Mouse (Mus musculus): Measurements from ENCODE around the gene Slc39a11. TPM values are rescaled to one million over a fixed set of nuclear protein-coding genes. Genes with fewer than 3 reads are reported as not detected.

Slc39a11 gene
- polyA plus RNA-seq, 1 experiment: 16.9 TPM

GRCm38 (mm10) chr11:113271857-113272256 lies 378.0 kb downstream of the Slc39a11 start:
- Histone ChIP-seq H3K4me1 (ENCODE audit: control insufficient read depth, insufficient read depth, low read length) (no peaks in the 10 kb centered on the region), H3K4me3 (replicated peaks; ENCODE audit: extremely low read depth, low read depth, low read length) (no peak overlapping the region)
- WGBS: 52% methylated on average over 6 of the region's 6 CpGs
- peak; percentile 11 for DNase-seq
- TF ChIP-seq CTCF (IDR thresholded peaks at IDR 0.05; ENCODE audit: insufficient read depth, low read length) (no peak), POLR2A (IDR thresholded peaks at IDR 0.05; ENCODE audit: borderline replicate concordance, extremely low read depth, low read depth, low read length) (no peak)

DNA sequence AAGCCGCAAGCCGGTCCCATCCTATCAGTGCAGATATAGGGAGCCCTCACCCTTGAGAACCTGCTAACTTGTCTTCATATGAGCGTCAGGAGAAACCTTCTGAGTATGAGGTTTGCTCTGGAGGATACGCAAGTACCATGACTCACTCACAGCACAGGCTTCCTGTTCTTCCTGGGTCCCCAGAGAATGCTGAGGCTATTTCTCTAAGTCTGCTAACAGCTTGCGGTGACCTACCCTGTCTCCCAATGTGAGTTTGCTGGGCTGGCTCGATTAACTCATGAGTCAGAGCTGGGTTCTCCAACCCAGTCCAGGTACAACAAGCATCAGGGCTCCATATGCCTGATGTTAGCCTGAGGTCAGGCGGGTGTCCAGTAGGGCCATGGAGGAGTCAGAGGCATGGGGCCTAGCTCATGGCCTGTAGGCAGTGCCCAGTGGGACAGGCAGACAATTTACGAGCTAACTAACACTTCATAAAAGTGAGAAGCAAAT lies 381.0 kb downstream of the Slc39a11 start:
- H3K4me3 ChIP-seq (replicated peaks; ENCODE audit: extremely low read depth, low read depth, low read length): no peak overlapping the region
- TF ChIP-seq POLR2A (IDR thresholded peaks at IDR 0.05; ENCODE audit: borderline replicate concordance, extremely low read depth, low read depth, low read length) (no peak), CTCF (IDR thresholded peaks at IDR 0.05; ENCODE audit: insufficient read depth, low read length) (no peak)
- H3K4me1 ChIP-seq (ENCODE audit: control insufficient read depth, insufficient read depth, low read length): no peaks in the 10 kb centered on the region
- 88% methylated on average over 8 of the region's 8 CpGs for WGBS
- no peak for DNase-seq

- no peaks in the 10 kb centered on the region for H3K4me1 ChIP-seq (ENCODE audit: control insufficient read depth, insufficient read depth, low read length)
- no peak for TF ChIP-seq CTCF (IDR thresholded peaks at IDR 0.05; ENCODE audit: insufficient read depth, low read length)
- TF ChIP-seq POLR2A (IDR thresholded peaks at IDR 0.05; ENCODE audit: borderline replicate concordance, extremely low read depth, low read depth, low read length): no peak
- no peak for DNase-seq
- WGBS: 71% methylated on average over 17 of the region's 17 CpGs
- no peak overlapping the region for H3K4me3 ChIP-seq (replicated peaks; ENCODE audit: extremely low read depth, low read depth, low read length)
These were observed 382.2 kb downstream of the Slc39a11 start for GRCm38 (mm10) chr11:113267516-113268230.

DNA sequence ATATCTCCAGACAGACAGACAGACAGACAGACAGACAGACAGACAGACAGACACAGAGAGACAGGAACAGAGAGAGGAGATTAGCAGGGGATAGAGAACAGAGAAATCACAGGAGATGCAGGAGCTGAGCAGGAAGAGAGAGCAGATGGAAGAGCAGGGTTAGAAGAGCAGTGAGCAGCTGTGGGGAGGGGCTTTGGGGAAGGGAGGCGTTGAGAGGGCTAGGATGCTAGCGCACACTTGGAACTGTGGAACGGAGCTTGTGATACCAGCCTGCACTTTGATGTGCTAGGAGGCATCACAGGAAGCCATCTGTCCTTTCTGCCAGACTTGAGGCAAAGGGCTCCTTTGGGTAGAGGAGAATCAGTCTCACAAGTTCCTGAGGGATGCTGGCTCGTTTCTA lies 383.2 kb downstream of the Slc39a11 start:
- DNase-seq: no peak
- TF ChIP-seq CTCF (IDR thresholded peaks at IDR 0.05; ENCODE audit: insufficient read depth, low read length) (no peak), POLR2A (IDR thresholded peaks at IDR 0.05; ENCODE audit: borderline replicate concordance, extremely low read depth, low read depth, low read length) (no peak)
- no peaks in the 10 kb centered on the region for H3K4me1 ChIP-seq (ENCODE audit: control insufficient read depth, insufficient read depth, low read length)
- WGBS: 57% methylated on average over 4 of the region's 4 CpGs
- no peak overlapping the region for H3K4me3 ChIP-seq (replicated peaks; ENCODE audit: extremely low read depth, low read depth, low read length)

DNA sequence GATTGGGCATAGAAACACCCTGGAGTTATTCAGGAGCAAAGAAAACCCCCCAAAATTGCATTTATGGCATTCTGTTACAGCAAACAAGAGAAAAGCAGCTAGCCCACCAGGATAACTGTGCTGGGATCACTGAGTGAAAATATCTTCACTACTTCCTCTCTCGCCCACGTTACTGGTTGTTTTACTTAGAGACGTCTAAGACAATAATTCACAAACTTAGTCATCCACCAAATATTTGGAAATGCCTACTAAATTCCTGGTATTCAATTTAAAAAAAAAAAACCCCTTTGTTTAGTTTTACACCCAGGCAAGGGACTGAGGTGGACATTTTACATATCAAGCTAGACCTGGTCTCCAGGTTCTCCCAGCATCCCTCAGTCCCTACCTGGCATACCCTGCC lies 384.3 kb downstream of the Slc39a11 start:
- no peaks in the 10 kb centered on the region for H3K4me1 ChIP-seq (ENCODE audit: control insufficient read depth, insufficient read depth, low read length)
- no peak for DNase-seq
- WGBS: 48% methylated on average over 3 of the region's 3 CpGs
- H3K4me3 ChIP-seq (replicated peaks; ENCODE audit: extremely low read depth, low read depth, low read length): no peak overlapping the region
- TF ChIP-seq POLR2A (IDR thresholded peaks at IDR 0.05; ENCODE audit: borderline replicate concordance, extremely low read depth, low read depth, low read length) (no peak), CTCF (IDR thresholded peaks at IDR 0.05; ENCODE audit: insufficient read depth, low read length) (no peak)

DNA sequence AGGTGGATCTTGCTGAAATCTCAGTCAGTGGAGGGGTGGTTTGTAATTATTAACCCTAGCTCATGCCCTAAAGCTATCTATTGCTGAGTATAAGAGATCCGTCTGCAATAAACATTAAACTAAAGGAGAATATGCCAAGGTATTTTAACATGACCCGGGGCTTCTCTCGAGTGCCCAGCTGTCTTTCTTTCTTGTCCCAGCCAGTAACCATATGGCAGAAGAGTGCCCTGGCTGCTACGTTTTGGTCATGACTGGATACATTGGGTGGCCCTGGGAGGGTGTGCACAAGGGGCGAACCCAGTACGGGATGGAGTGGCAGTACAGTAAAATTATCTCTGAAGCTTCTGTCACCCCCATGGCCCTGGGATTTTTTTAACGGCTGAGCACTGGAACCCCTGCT lies 385.9 kb downstream of the Slc39a11 start:
- H3K4me3 ChIP-seq (replicated peaks; ENCODE audit: extremely low read depth, low read depth, low read length): no peak overlapping the region
- WGBS: 85% methylated on average over 7 of the region's 7 CpGs
- no peak for DNase-seq
- TF ChIP-seq CTCF (IDR thresholded peaks at IDR 0.05; ENCODE audit: insufficient read depth, low read length): no peak
- no peak for TF ChIP-seq POLR2A (IDR thresholded peaks at IDR 0.05; ENCODE audit: borderline replicate concordance, extremely low read depth, low read depth, low read length)
- no peaks in the 10 kb centered on the region for H3K4me1 ChIP-seq (ENCODE audit: control insufficient read depth, insufficient read depth, low read length)

- no peak for TF ChIP-seq CTCF (IDR thresholded peaks at IDR 0.05; ENCODE audit: insufficient read depth, low read length)
- no peak for DNase-seq
- WGBS: 63% methylated on average over 8 of the region's 8 CpGs
- Histone ChIP-seq H3K4me3 (replicated peaks; ENCODE audit: extremely low read depth, low read depth, low read length) (no peak overlapping the region), H3K4me1 (ENCODE audit: control insufficient read depth, insufficient read depth, low read length) (no peaks in the 10 kb centered on the region)
These were observed 387.8 kb downstream of the Slc39a11 start for GRCm38 (mm10) chr11:113262062-113262461.

- no peak overlapping the region for H3K4me3 ChIP-seq (replicated peaks; ENCODE audit: extremely low read depth, low read depth, low read length)
- no peak for DNase-seq
- WGBS: 82% methylated on average over 4 of the region's 4 CpGs
- TF ChIP-seq POLR2A (IDR thresholded peaks at IDR 0.05; ENCODE audit: borderline replicate concordance, extremely low read depth, low read depth, low read length) (no peak), CTCF (IDR thresholded peaks at IDR 0.05; ENCODE audit: insufficient read depth, low read length) (no peak)
- no peaks in the 10 kb centered on the region for H3K4me1 ChIP-seq (ENCODE audit: control insufficient read depth, insufficient read depth, low read length)
These were observed 388.5 kb downstream of the Slc39a11 start for GRCm38 (mm10) chr11:113261421-113261820.

GRCm38 (mm10) chr11:113259712-113260382 lies 390.0 kb downstream of the Slc39a11 start:
- no peak overlapping the region for H3K4me3 ChIP-seq (replicated peaks; ENCODE audit: extremely low read depth, low read depth, low read length)
- 77% methylated on average over 14 of the region's 14 CpGs for WGBS
- no peak for DNase-seq
- TF ChIP-seq POLR2A (IDR thresholded peaks at IDR 0.05; ENCODE audit: borderline replicate concordance, extremely low read depth, low read depth, low read length) (no peak), CTCF (IDR thresholded peaks at IDR 0.05; ENCODE audit: insufficient read depth, low read length) (no peak)
- H3K4me1 ChIP-seq (ENCODE audit: control insufficient read depth, insufficient read depth, low read length): no peaks in the 10 kb centered on the region

DNA sequence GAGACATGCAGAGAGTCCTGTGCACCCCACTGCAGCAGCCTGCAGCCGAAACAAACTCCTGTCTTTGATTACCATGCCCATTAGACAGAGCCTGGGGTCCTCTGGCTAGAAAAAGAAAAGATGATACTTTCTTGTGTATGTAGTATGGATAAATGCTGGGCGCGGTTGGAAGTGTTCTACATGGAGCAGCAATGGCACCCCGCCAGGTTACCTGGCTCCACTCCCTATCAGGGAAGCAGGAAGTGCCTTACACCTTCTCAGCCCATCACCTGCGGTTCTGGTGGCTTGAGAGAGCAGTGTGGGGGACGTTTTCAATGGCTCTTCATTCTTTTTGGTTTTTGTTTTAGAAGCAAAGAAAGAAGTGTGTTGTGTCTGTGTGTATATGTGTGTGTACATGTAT lies 391.9 kb downstream of the Slc39a11 start:
- Histone ChIP-seq H3K4me3 (replicated peaks; ENCODE audit: extremely low read depth, low read depth, low read length) (no peak overlapping the region), H3K4me1 (ENCODE audit: control insufficient read depth, insufficient read depth, low read length) (no peaks in the 10 kb centered on the region)
- TF ChIP-seq CTCF (IDR thresholded peaks at IDR 0.05; ENCODE audit: insufficient read depth, low read length) (no peak), POLR2A (IDR thresholded peaks at IDR 0.05; ENCODE audit: borderline replicate concordance, extremely low read depth, low read depth, low read length) (no peak)
- 77% methylated on average over 6 of the region's 6 CpGs for WGBS
- DNase-seq: no peak
